Mouse (Mus musculus): ENCODE measurements around the gene Hyal2.
"Not testable (repeated sequence)": the region's sequence is repeated elsewhere in the genome, so short reads cannot be mapped to it uniquely, and the experiment has no call there.

Gene Hyal2

GRCm38 (mm10) chr9:107545602-107546001 is 22.1 kb upstream of the Hyal2 start:
- in situ Hi-C loops (cut with MboI; ENCODE audit: low sequenced_read_pairs), result no loop called here

- in situ Hi-C loops (cut with MboI; ENCODE audit: low sequenced_read_pairs), result no loop called here
Measured at GRCm38 (mm10) chr9:107547026-107547425, 20.7 kb upstream of the Hyal2 start, which contains the start of gene Zmynd10. Gene Zmynd10 (plus strand): TSS chr9:107547298.

- in situ Hi-C loops (cut with MboI; ENCODE audit: low sequenced_read_pairs), result no loop called here
Measured at GRCm38 (mm10) chr9:107547957-107548356, 19.8 kb upstream of the Hyal2 start.

GRCm38 (mm10) chr9:107548820-107549219 is 18.9 kb upstream of the Hyal2 start:
- in situ Hi-C loops (cut with MboI; ENCODE audit: low sequenced_read_pairs), result no loop called here

DNA sequence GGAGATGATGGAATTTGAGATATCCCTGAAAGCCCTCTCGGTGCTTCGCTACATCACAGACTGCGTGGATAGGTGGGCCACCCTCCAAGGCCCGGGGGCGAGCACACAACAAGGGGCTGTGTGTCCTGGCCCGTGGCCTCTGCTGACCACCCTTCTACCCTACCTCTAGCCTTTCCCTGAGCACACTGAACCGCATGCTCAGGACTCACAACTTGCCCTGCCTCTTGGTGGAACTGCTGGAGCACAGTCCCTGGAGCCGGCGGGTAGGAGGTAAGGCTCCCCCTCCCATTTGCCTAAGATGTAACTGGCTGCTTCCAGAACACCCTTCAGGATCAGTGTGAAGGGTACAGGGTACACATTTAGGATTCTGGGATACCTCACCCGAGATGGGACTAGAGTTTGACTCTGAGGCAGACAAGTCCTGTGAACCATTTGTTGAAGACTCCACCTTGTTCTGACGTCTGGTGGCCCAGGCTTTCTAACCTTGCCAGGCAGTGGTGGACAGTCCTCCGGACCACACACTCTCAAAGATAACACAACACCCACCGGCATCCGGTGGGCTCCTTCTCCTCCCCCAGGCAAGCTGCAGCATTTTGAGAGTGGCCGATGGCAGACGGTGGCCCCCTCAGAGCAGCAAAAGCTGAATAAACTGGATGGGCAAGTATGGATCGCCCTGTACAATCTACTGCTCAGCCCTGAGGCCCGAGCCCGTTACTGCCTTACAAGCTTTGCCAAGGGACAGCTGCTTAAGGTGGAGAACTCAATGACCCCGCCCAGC is 18.3 kb upstream of the Hyal2 start:
- in situ Hi-C loops (cut with MboI; ENCODE audit: low sequenced_read_pairs), result no loop called here

GRCm38 (mm10) chr9:107550491-107551116 is 17.1 kb upstream of the Hyal2 start:
- in situ Hi-C loops (cut with MboI; ENCODE audit: low sequenced_read_pairs), result no loop called here

DNA sequence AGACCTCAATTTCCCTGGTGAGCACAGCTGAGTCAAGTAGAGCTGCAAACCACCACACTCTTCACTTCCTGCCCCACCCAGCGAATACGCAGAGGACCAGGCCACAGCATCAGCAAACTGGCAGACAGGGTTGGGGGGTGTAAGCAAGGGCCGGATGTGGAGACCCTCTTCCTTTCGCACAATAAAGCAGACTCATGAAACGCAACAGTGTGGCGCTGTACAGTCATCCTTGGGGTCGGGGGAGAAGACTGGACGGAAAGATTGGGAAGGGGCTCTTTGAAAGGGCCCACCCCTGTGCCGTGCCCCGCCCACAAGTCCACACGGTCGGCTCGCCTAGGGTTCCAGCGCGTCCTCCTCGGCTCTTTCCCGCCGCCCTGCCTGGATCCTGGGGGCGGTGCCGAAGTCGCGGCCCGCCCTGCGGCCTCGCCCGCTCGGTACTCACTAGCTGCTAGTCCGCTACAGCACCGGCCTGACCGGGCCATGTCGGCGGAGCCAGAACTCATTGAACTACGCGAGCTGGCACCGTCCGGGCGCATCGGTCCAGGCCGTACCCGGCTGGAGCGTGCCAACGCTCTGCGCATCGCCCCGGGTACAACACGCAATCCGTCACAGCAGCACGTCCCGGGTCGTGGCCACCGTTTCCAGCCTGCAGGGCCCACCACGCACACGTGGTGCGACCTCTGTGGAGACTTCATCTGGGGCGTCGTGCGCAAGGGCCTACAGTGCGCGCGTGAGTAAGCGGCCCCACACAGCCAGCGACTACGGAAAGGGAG is 16.4 kb upstream of the Hyal2 start, which contains the start of gene Rassf1:
Gene Rassf1 (plus strand): TSS at position 439 of the 773 bp plus-strand sequence.
- in situ Hi-C loops (cut with MboI; ENCODE audit: low sequenced_read_pairs), result no loop called here

GRCm38 (mm10) chr9:107551890-107552355 is 15.8 kb upstream of the Hyal2 start:
- in situ Hi-C loops (cut with MboI; ENCODE audit: low sequenced_read_pairs), result no loop called here

DNA sequence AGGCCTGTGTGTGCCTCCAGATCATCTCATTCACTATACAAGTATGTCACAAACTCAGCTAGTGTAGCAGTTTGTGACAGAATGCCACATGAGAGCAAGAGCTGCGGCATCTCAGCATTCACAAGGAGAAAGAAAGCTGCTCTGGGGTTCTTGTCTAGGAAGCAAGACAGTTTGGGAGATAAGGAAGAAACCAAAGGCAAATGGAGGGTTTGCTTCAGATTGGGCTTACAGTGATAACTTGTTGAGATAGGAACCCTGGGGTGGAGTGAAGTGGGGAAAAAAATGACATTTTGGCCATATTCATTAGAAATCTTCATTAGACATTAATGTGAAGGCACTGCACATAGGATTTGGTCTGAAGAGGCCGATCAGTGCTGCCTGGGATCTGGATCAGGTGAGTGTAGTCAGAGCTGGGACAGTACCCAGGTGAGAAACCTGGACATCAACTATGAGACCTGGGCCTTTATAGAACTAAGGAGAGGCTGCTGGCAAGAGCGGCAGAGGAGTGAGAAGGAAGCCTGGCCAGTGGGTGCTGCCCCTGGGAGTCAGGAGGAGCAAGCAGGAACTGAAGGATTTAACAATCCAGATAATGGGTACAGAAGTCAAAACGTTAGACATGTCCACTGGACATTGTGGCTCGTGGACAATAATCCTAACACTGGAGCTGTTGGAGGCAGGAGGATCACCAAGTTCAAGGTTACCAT is 14.9 kb upstream of the Hyal2 start:
- in situ Hi-C loops (cut with MboI; ENCODE audit: low sequenced_read_pairs), result no loop called here

GRCm38 (mm10) chr9:107553541-107554318 is 14.0 kb upstream of the Hyal2 start:
- in situ Hi-C loops (cut with MboI; ENCODE audit: low sequenced_read_pairs), result no loop called here

- in situ Hi-C loops (cut with MboI; ENCODE audit: low sequenced_read_pairs), result no loop called here
Measured at GRCm38 (mm10) chr9:107554319-107554825, 13.4 kb upstream of the Hyal2 start.

DNA sequence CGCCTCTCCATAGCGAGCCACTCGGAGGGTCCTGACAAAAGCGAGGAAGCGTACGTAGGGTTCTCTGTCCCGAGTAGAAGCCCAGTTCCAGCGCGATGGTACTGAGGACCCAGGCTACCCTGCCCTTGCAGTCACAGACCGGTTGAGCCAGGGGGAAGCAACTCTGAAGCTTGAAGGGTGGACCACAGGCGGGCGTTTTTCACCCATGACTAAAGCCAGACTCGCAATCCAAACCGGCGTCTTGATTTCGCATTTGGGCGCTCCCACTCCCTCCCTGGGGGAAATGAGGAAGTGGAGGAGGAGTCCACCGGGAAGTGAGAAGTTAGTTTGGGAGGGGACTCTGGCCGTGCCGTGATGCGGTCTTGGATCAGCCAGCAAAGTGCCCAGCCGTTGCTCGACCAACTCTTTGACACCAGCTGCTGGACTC is 12.7 kb upstream of the Hyal2 start:
- in situ Hi-C loops (cut with MboI; ENCODE audit: low sequenced_read_pairs), result no loop called here

- in situ Hi-C loops (cut with MboI; ENCODE audit: low sequenced_read_pairs), result no loop called here
Measured at GRCm38 (mm10) chr9:107555701-107556100, 12.0 kb upstream of the Hyal2 start.

DNA sequence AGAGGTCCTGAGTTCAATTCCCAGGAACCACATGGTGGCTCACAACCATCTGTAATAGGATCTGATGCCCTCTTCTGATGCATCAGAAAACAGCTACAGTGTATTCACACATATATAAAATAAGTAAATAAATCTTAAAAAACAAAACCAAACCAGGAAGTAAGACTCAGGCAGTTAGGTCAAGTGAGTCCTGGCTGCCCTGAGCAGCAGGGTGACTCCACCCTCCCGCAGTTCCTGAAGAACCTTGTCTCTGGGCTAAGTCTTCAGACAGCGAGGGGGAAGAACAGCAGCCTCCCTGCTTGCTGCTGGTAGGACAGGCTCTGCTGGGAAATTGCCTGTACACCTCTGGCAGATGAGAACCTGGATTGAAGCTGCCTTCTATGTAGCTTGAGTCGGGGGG is 11.4 kb upstream of the Hyal2 start:
- in situ Hi-C loops (cut with MboI; ENCODE audit: low sequenced_read_pairs), result no loop called here

GRCm38 (mm10) chr9:107563029-107563581 is 4.6 kb upstream of the Hyal2 start, which contains the start of gene Tusc2:
Gene Tusc2 (plus strand): TSS chr9:107563255.
- in situ Hi-C loops (cut with MboI; ENCODE audit: low sequenced_read_pairs), result no loop called here

- in situ Hi-C loops (cut with MboI; ENCODE audit: low sequenced_read_pairs), result not testable (repeated sequence)
Measured at GRCm38 (mm10) chr9:107565556-107565955, 2.2 kb upstream of the Hyal2 start.

GRCm38 (mm10) chr9:107566041-107566709 is 1.6 kb upstream of the Hyal2 start:
- in situ Hi-C loops (cut with MboI; ENCODE audit: low sequenced_read_pairs), result no loop called here

DNA sequence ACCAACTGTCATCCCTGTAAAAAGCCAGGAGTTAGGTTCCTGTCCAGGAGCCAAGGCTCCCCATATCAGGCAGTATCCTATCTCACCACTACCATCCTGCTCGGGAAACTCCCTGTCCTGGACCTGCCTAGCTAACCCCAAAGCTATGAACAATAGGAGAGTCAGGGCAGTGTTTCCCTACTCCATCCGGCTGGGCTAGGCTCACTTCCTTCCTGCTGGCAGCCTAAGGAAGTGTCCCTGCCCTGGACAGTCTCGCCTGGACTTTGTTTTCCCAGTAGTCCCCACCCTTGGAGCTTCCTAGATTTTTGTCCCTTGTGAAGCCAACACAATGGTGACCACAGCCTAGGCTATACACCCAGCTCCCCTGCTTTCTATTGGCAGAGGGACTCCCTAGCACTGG is 890 bp upstream of the Hyal2 start:
- in situ Hi-C loops (cut with MboI; ENCODE audit: low sequenced_read_pairs), result no loop called here

All from CH12F3 (cell line).